14 mouse cellular contexts compared by ENCODE assay signal in the genomic region with DNA sequence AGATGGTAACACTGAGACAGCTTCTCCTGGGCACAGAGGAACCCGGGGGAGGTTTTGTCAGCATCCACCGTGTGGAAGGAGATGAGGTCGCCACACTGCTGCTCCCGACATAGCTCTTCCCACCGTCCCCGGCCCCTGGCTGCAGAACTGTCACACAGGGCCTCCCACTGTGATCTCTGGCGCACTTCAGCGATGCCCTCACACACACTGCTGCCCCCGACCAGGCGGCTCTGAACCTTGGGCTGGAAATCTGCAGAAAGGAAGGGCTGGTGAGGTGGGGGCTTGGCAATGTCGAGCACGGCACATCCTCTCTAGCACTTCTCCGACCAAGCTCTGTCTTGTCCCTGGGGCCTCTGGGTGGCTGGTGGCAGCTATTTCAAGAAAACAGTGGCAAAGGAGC. TPM values are rescaled to one million over a fixed set of nuclear protein-coding genes. Genes with fewer than 3 reads are reported as not detected.
DNase-seq lines count a peak whose midpoint lies in the region; ATAC-seq and TF ChIP-seq lines count a peak whose summit lies in the region.
"Had no signal": no experiment of that assay in that cellular context is flagged by ENCODE, and none has a peak within 500 bp of the region (broad histone marks: within the 10 kb centered on the region; RNA-seq: fewer than 3 reads in every experiment).

No protein-coding gene starts in this region.

- intact Hi-C loops in heart, adult 2 months (cut with DNase I) = no loop called here

- H3K27ac ChIP-seq in heart, embryonic 10.5 days = peak overlapping the region; percentile 52; the same call in 1 of the 2 replicates
- no peak overlapping the region for H3K27ac ChIP-seq in heart, adult 2 months
- no peak overlapping the region for H3K27ac ChIP-seq in kidney, postnatal 0 days
- peak overlapping the region; percentile 82 for H3K27ac ChIP-seq in stomach, embryonic 16.5 days (ENCODE audit: low read length)
- H3K27ac ChIP-seq: liver, embryonic 12.5 days had no signal

- peaks cover 24% of the 10 kb centered on the region; the same call in 1 of the 2 replicates for H3K27me3 ChIP-seq in heart, embryonic 10.5 days (ENCODE audit: insufficient read depth, poor library complexity, severe bottlenecking)
- H3K27me3 ChIP-seq in heart, adult 2 months (ENCODE audit: control insufficient read depth, insufficient read depth, low read length) = no peaks in the 10 kb centered on the region
- H3K27me3 ChIP-seq in kidney, postnatal 0 days (ENCODE audit: insufficient read depth, low read length) = no peaks in the 10 kb centered on the region
- H3K27me3 ChIP-seq in stomach, embryonic 16.5 days (ENCODE audit: control insufficient read depth, insufficient read depth, low read length) = no peaks in the 10 kb centered on the region

- H3K36me3 ChIP-seq in heart, embryonic 10.5 days = no peaks in the 10 kb centered on the region
- no peaks in the 10 kb centered on the region for H3K36me3 ChIP-seq in heart, adult 2 months (ENCODE audit: control insufficient read depth, insufficient read depth, low read length)
- no peaks in the 10 kb centered on the region for H3K36me3 ChIP-seq in kidney, postnatal 0 days (ENCODE audit: insufficient read depth, low read length)
- no peaks in the 10 kb centered on the region for H3K36me3 ChIP-seq in stomach, embryonic 16.5 days (ENCODE audit: control insufficient read depth, insufficient read depth, low read length)
- H3K36me3 ChIP-seq: liver, embryonic 12.5 days had no signal

- no peaks in the 10 kb centered on the region for H3K79me2 ChIP-seq in heart, adult 2 months (replicated peaks; ENCODE audit: control insufficient read depth, insufficient read depth, low read length)

- TF ChIP-seq CTCF in heart, adult 2 months (IDR thresholded peaks at IDR 0.05) = no peak
- no peak for TF ChIP-seq CTCF in kidney, postnatal 0 days (IDR thresholded peaks at IDR 0.05; ENCODE audit: low read depth)

- 0 out of 2 replicates have a peak overlapping the region, but pooled peaks have one; percentile 25 for H3K4me3 ChIP-seq in heart, embryonic 10.5 days
- H3K4me3 ChIP-seq in heart, adult 2 months = no peak overlapping the region
- no peak overlapping the region for H3K4me3 ChIP-seq in kidney, postnatal 0 days (replicated peaks; ENCODE audit: low read depth, low read length)
- 0 out of 2 replicates have a peak overlapping the region, but pooled peaks have one; percentile 2 for H3K4me3 ChIP-seq in stomach, embryonic 16.5 days (replicated peaks; ENCODE audit: low read length)
- H3K4me3 ChIP-seq: liver, embryonic 12.5 days had no signal

- no peaks in the 10 kb centered on the region for H3K9me3 ChIP-seq in heart, embryonic 10.5 days
- no peaks in the 10 kb centered on the region for H3K9me3 ChIP-seq in kidney, postnatal 0 days (replicated peaks; ENCODE audit: low read length)
- H3K9me3 ChIP-seq in stomach, embryonic 16.5 days (replicated peaks; ENCODE audit: control insufficient read depth, low read length) = no peaks in the 10 kb centered on the region
- H3K9me3 ChIP-seq: liver, embryonic 12.5 days had no signal

- no peak for DNase-seq in heart, embryonic 10.5 days (ENCODE audit: low spot score)
- no peak for DNase-seq in heart, adult 2 months
- peak; percentile 60 for DNase-seq in kidney, postnatal 0 days (ENCODE audit: low spot score)
- DNase-seq in kidney, adult 18-20 months = no peak
- DNase-seq in induced T-regulatory cell, adult 2 months (ENCODE audit: low read depth) = peak; percentile 15
- DNase-seq in lung, postnatal 14 days = no peak
- DNase-seq: kidney, adult 9 months; lung, postnatal 36 days; right cerebral cortex, adult 18-20 months had no signal

- peaks cover 37% of the 10 kb centered on the region for H3K4me1 ChIP-seq in heart, embryonic 10.5 days
- H3K4me1 ChIP-seq in heart, adult 2 months (ENCODE audit: control insufficient read depth, insufficient read depth, low read length) = peaks cover 3% of the 10 kb centered on the region; the same call in 1 of the 2 replicates
- H3K4me1 ChIP-seq in kidney, postnatal 0 days (replicated peaks; ENCODE audit: insufficient read depth, low read length) = peaks cover 17% of the 10 kb centered on the region
- H3K4me1 ChIP-seq in stomach, embryonic 16.5 days (ENCODE audit: control insufficient read depth, insufficient read depth, low read length) = peaks cover 5% of the 10 kb centered on the region; the same call in 1 of the 2 replicates

- no peak for TF ChIP-seq POLR2A in heart, adult 2 months (IDR thresholded peaks at IDR 0.05; ENCODE audit: insufficient read depth, low read depth, low read length)

- 11% methylated on average over 13 of the region's 13 CpGs for WGBS in heart, embryonic 10.5 days
- 27% methylated on average over 13 of the region's 13 CpGs for WGBS in heart, adult 2 months
- WGBS in kidney, postnatal 0 days = 10% methylated on average over 13 of the region's 13 CpGs
- 16% methylated on average over 13 of the region's 13 CpGs for whole genome bisulfite sequencing in stomach, embryonic 16.5 days

- no peak overlapping the region for H3K4me2 ChIP-seq in kidney, postnatal 0 days (ENCODE audit: low read length)
- H3K4me2 ChIP-seq in stomach, embryonic 16.5 days (ENCODE audit: low read depth, low read length) = peak overlapping the region; percentile 4; the same call in 1 of the 2 replicates
- H3K4me2 ChIP-seq: liver, embryonic 12.5 days had no signal

- no peak for ATAC-seq in kidney, postnatal 0 days (replicated peaks; ENCODE audit: low FRiP score, low read depth)
- ATAC-seq in stomach, embryonic 16.5 days (ENCODE audit: insufficient read depth, low FRiP score) = no peak
- ATAC-seq: liver, embryonic 12.5 days had no signal

- H3K9ac ChIP-seq in heart, adult 2 months (ENCODE audit: low read depth, low read length) = no peak overlapping the region
- no peak overlapping the region for H3K9ac ChIP-seq in kidney, postnatal 0 days (ENCODE audit: low read depth, low read length)
- peak overlapping the region; percentile 37 for H3K9ac ChIP-seq in stomach, embryonic 16.5 days (ENCODE audit: low read length)
- H3K9ac ChIP-seq: liver, embryonic 12.5 days had no signal

- TF ChIP-seq EP300 in heart, adult 2 months (IDR thresholded peaks at IDR 0.05; ENCODE audit: insufficient read depth, low read depth, low read length) = no peak

RNA-seq across cellular contexts. Expression of gene Cd5, which starts 15.7 kb away (rescaled TPM):
- polyA plus RNA-seq in heart, embryonic 10.5 days (2016; fragmentation: Nextera tagmentation; extraction: Ambion mirVana) = 0.18 and 0.28 TPM in 2 replicates
- under 1 TPM; 0.11 to 0.26 TPM for total RNA-seq in heart, adult 2 months (2021)
- 0.35 and 0.80 TPM in 2 replicates for polyA plus RNA-seq in heart, adult 2 months (2012; rRNA removed)
- polyA plus RNA-seq in kidney, postnatal 0 days (2015; fragmentation: Nextera tagmentation; extraction: Ambion mirVana) = 0.11 and 0.23 TPM in 2 replicates
- polyA plus RNA-seq in stomach, embryonic 16.5 days (2015; fragmentation: Nextera tagmentation; extraction: Ambion mirVana) = 3.3 and 3.8 TPM in 2 replicates
- polyA plus RNA-seq: liver, embryonic 12.5 days had no signal

RNA-seq across cellular contexts. Expression of gene Vps37c, which starts 34.5 kb away (rescaled TPM):
- polyA plus RNA-seq in heart, embryonic 10.5 days (2016; fragmentation: Nextera tagmentation; extraction: Ambion mirVana) = 26.5 and 26.7 TPM in 2 replicates
- 10 to 100 TPM; 18.6 to 20.7 TPM for total RNA-seq in heart, adult 2 months (2021)
- polyA plus RNA-seq in heart, adult 2 months (2012; rRNA removed) = 23.7 and 24.6 TPM in 2 replicates
- 32.1 and 35.5 TPM in 2 replicates for polyA plus RNA-seq in kidney, postnatal 0 days (2015; fragmentation: Nextera tagmentation; extraction: Ambion mirVana)
- 48.7 and 60.3 TPM in 2 replicates for polyA plus RNA-seq in stomach, embryonic 16.5 days (2015; fragmentation: Nextera tagmentation; extraction: Ambion mirVana)

RNA-seq across cellular contexts. Expression of gene Pga5, which starts 45.2 kb away (rescaled TPM):
- polyA plus RNA-seq in heart, embryonic 10.5 days (2016; fragmentation: Nextera tagmentation; extraction: Ambion mirVana) = not detected in 2 replicates
- total RNA-seq in heart, adult 2 months (2021) = not detected
- not detected in 2 replicates for polyA plus RNA-seq in heart, adult 2 months (2012; rRNA removed)
- polyA plus RNA-seq in kidney, postnatal 0 days (2015; fragmentation: Nextera tagmentation; extraction: Ambion mirVana) = 0.43 and 0.70 TPM in 2 replicates
- polyA plus RNA-seq in stomach, embryonic 16.5 days (2015; fragmentation: Nextera tagmentation; extraction: Ambion mirVana) = 139 and 218 TPM in 2 replicates
- total RNA-seq: left cerebral cortex, adult 18-20 months had no signal
- polyA plus RNA-seq: cortical plate, adult 2 months; heart, embryonic 14.5 days had no signal

Comparison
In these comparisons a context has a peak if more than half of its experiments do, and no peak if none do; other contexts are left out.
1. DNase-seq: peak in kidney, postnatal 0 days (single experiment) and induced T-regulatory cell, adult 2 months (single experiment); none in heart, embryonic 10.5 days (single experiment), heart, adult 2 months (0 of 2), kidney, adult 18-20 months (single experiment) and lung, postnatal 14 days (single experiment).
2. H3K27ac ChIP-seq: peak in heart, embryonic 10.5 days (single experiment) and stomach, embryonic 16.5 days (single experiment); none in heart, adult 2 months (single experiment) and kidney, postnatal 0 days (single experiment).
3. H3K4me3 ChIP-seq: peak in heart, embryonic 10.5 days (single experiment) and stomach, embryonic 16.5 days (single experiment); none in heart, adult 2 months (single experiment) and kidney, postnatal 0 days (single experiment).
4. RNA of gene Pga5, which starts 45.2 kb away (polyA plus RNA-seq): 139 to 218 TPM in stomach, embryonic 16.5 days; 0.43 to 0.70 TPM in kidney, postnatal 0 days, not detected in heart, embryonic 10.5 days and not detected in heart, adult 2 months; every median in the first group is over 10 times any median in the second.